Mouse (Mus musculus) liver, embryonic 16.5 days (tissue): ENCODE measurements around the gene Cenpk. TPM values are rescaled to one million over a fixed set of nuclear protein-coding genes. Genes with fewer than 3 reads are reported as not detected.
A peak's percentile ranks its signal among the peaks of the same experiment; 100 is the strongest.

Source experiments
- ATAC-seq: fragments of 200-750 bp; cut with Nextera tagmentation; 2 replicates; pipeline ENCODE4 v1.8.0; 2017; ENCODE audit warnings: low read depth, mild to moderate bottlenecking, moderate number of reproducible peaks, moderate library complexity
- H3K27ac ChIP-seq: fragments of 300-500 bp; sonication (generic); 2 replicates; pipeline ENCODE4 v1.5.1; 2014; ENCODE audit warnings: mild to moderate bottlenecking, low read length
- H3K27me3 ChIP-seq: fragments of 300-500 bp; sonication (generic); 2 replicates; pipeline ENCODE4 v1.6.1; 2014; ENCODE audit warnings: low read depth, low read length, mixed read lengths; ENCODE audit not compliant: control insufficient read depth, insufficient read depth
- H3K36me3 ChIP-seq: fragments of 300-500 bp; sonication (generic); 2 replicates; pipeline ENCODE4 v1.6.1; 2014; ENCODE audit warnings: mild to moderate bottlenecking; ENCODE audit not compliant: control insufficient read depth, insufficient read depth
- H3K4me1 ChIP-seq: fragments of 300-500 bp; sonication (generic); 2 replicates; pipeline ENCODE4 v1.6.1; 2014; ENCODE audit warnings: low read depth, low read length, mixed read lengths; ENCODE audit not compliant: control insufficient read depth
- H3K4me2 ChIP-seq: fragments of 300-500 bp; sonication (generic); 2 replicates; pipeline ENCODE4 v1.6.1; 2014; ENCODE audit warnings: low read depth, low read length, mixed read lengths
- H3K4me3 ChIP-seq: fragments of 300-500 bp; sonication (generic); 2 replicates; pipeline ENCODE4 v1.5.1; 2014; ENCODE audit warnings: low read depth, mild to moderate bottlenecking, low read length
- H3K9ac ChIP-seq: fragments of 300-500 bp; sonication (generic); 2 replicates; pipeline ENCODE4 v1.6.1; 2014; ENCODE audit warnings: low read depth, low read length
- H3K9me3 ChIP-seq: fragments of 300-500 bp; sonication (generic); replicated peaks from 2 replicates; pipeline ENCODE4 v1.6.1; 2016; ENCODE audit warnings: low read length; ENCODE audit not compliant: control insufficient read depth
- WGBS: fragments of 180-500 bp; shearing (Covaris S2); extraction: QIAGEN DNeasy Blood & Tissue Kit; methylation state at CpG from one replicate; pipeline ENCODE4 v1.1.7; 2014; ENCODE audit not compliant: insufficient replicate concordance; 5-methylcytosine and 5-hydroxymethylcytosine counted together
- polyA plus RNA-seq: library from polyadenylated mRNA; unstranded; fragments of >200 nt; fragmentation: Nextera tagmentation; extraction: Ambion mirVana; gene quantifications from 2 replicates; pipeline ENCODE4 v1.2.1, GENCODE M21; 2015

Gene Cenpk
- polyA plus RNA-seq, 1 experiment from 2014 or later, result 50.1 TPM

GRCm38 (mm10) chr13:104285031-104285431 is 56.6 kb downstream of the Cenpk start:
- Histone ChIP-seq H3K27ac (peak overlapping the region; percentile 47; the same call in 1 of the 2 replicates), H3K36me3 (no peaks in the 10 kb centered on the region), H3K9me3 (no peaks in the 10 kb centered on the region), H3K9ac (peak overlapping the region; percentile 53; the same call in 1 of the 2 replicates), H3K4me3 (peak overlapping the region; percentile 69; the same call in 1 of the 2 replicates), H3K4me1 (peaks cover 8% of the 10 kb centered on the region), H3K4me2 (peak overlapping the region; percentile 92), H3K27me3 (no peaks in the 10 kb centered on the region)
- WGBS, result 1% methylated on average over 2 of the region's 2 CpGs
- ATAC-seq, result no peak

- peaks cover 8% of the 10 kb centered on the region for H3K4me1 ChIP-seq
- peak overlapping the region; percentile 92 for H3K4me2 ChIP-seq
- WGBS, result 0% methylated on average over 10 of the region's 10 CpGs
- H3K9me3 ChIP-seq, result no peaks in the 10 kb centered on the region
- peak overlapping the region; percentile 47 for H3K27ac ChIP-seq
- no peaks in the 10 kb centered on the region for H3K27me3 ChIP-seq
- H3K4me3 ChIP-seq, result peak overlapping the region; percentile 69
- peak overlapping the region; percentile 53 for H3K9ac ChIP-seq
- H3K36me3 ChIP-seq, result no peaks in the 10 kb centered on the region
- ATAC-seq, result no peak
These were observed 57.4 kb downstream of the Cenpk start for GRCm38 (mm10) chr13:104285737-104286311.

- no peak for ATAC-seq
- peak overlapping the region; percentile 69 for H3K4me3 ChIP-seq
- H3K36me3 ChIP-seq, result no peaks in the 10 kb centered on the region
- 0% methylated on average over 4 of the region's 4 CpGs for WGBS
- peak overlapping the region; percentile 92 for H3K4me2 ChIP-seq
- H3K9me3 ChIP-seq, result no peaks in the 10 kb centered on the region
- H3K27ac ChIP-seq, result peak overlapping the region; percentile 66
- H3K4me1 ChIP-seq, result peaks cover 8% of the 10 kb centered on the region
- peak overlapping the region; percentile 53 for H3K9ac ChIP-seq
- no peaks in the 10 kb centered on the region for H3K27me3 ChIP-seq
These were observed 57.9 kb downstream of the Cenpk start for GRCm38 (mm10) chr13:104286336-104286735.

GRCm38 (mm10) chr13:104286897-104287309 is 58.5 kb downstream of the Cenpk start:
- Histone ChIP-seq H3K27me3 (no peaks in the 10 kb centered on the region), H3K4me2 (peak overlapping the region; percentile 92), H3K4me3 (peak overlapping the region; percentile 69), H3K9ac (peak overlapping the region; percentile 49), H3K4me1 (peaks cover 8% of the 10 kb centered on the region), H3K36me3 (no peaks in the 10 kb centered on the region), H3K9me3 (no peaks in the 10 kb centered on the region), H3K27ac (peak overlapping the region; percentile 66)
- WGBS, result under 1% methylated on average over 10 of the region's 10 CpGs
- ATAC-seq, result peak; percentile 88

GRCm38 (mm10) chr13:104287366-104288225 is 59.2 kb downstream of the Cenpk start, which contains the start of gene Adamts6:
Gene Adamts6 (plus strand): TSS chr13:104287835.
- Histone ChIP-seq H3K36me3 (no peaks in the 10 kb centered on the region), H3K9me3 (no peaks in the 10 kb centered on the region), H3K4me3 (peak within 1 kb of the TSS; percentile 69), H3K27me3 (no peaks in the 10 kb centered on the region), H3K27ac (peak within 1 kb of the TSS; percentile 66), H3K4me1 (peaks cover 8% of the 10 kb centered on the region), H3K9ac (peak within 1 kb of the TSS; percentile 49), H3K4me2 (peak within 1 kb of the TSS; percentile 92)
- under 1% methylated on average over 23 of the region's 23 CpGs for WGBS
- ATAC-seq, result no peak

- Histone ChIP-seq H3K27ac (peak overlapping the region; percentile 30; the same call in 1 of the 2 replicates), H3K27me3 (no peaks in the 10 kb centered on the region), H3K9ac (0 out of 2 replicates have a peak overlapping the region, but pooled peaks have one; percentile 5), H3K4me1 (peaks cover 8% of the 10 kb centered on the region), H3K4me3 (peak overlapping the region; percentile 69), H3K9me3 (no peaks in the 10 kb centered on the region), H3K36me3 (no peaks in the 10 kb centered on the region), H3K4me2 (peak overlapping the region; percentile 92)
- peak; percentile 58 for ATAC-seq
- 2% methylated on average over 7 of the region's 7 CpGs for WGBS
These were observed 59.9 kb downstream of the Cenpk start for GRCm38 (mm10) chr13:104288226-104288859.

- no peak overlapping the region for H3K27ac ChIP-seq
- no peaks in the 10 kb centered on the region for H3K36me3 ChIP-seq
- H3K4me3 ChIP-seq, result no peak overlapping the region
- no peak for ATAC-seq
- H3K27me3 ChIP-seq, result no peaks in the 10 kb centered on the region
- no peak overlapping the region for H3K9ac ChIP-seq
- H3K4me1 ChIP-seq, result peaks cover 8% of the 10 kb centered on the region
- H3K4me2 ChIP-seq, result no peak overlapping the region
- no peaks in the 10 kb centered on the region for H3K9me3 ChIP-seq
These were observed 60.8 kb downstream of the Cenpk start for GRCm38 (mm10) chr13:104289176-104289575.

- H3K36me3 ChIP-seq, result no peaks in the 10 kb centered on the region
- no peak overlapping the region for H3K9ac ChIP-seq
- H3K27ac ChIP-seq, result no peak overlapping the region
- no peaks in the 10 kb centered on the region for H3K27me3 ChIP-seq
- no peak overlapping the region for H3K4me3 ChIP-seq
- H3K9me3 ChIP-seq, result no peaks in the 10 kb centered on the region
- no peak for ATAC-seq
- 63% methylated on average over 1 of the region's 1 CpGs for WGBS
- H3K4me1 ChIP-seq, result no peaks in the 10 kb centered on the region
- H3K4me2 ChIP-seq, result no peak overlapping the region
These were observed 67.1 kb downstream of the Cenpk start for GRCm38 (mm10) chr13:104295472-104295871.
